Mouse (Mus musculus) thymus, postnatal 4 days (tissue): ENCODE data around the gene Echdc3.

Experiments
- DNase-seq: peaks from one replicate; pipeline ENCODE4 v3.0.0; 2021

Gene Echdc3

DNA sequence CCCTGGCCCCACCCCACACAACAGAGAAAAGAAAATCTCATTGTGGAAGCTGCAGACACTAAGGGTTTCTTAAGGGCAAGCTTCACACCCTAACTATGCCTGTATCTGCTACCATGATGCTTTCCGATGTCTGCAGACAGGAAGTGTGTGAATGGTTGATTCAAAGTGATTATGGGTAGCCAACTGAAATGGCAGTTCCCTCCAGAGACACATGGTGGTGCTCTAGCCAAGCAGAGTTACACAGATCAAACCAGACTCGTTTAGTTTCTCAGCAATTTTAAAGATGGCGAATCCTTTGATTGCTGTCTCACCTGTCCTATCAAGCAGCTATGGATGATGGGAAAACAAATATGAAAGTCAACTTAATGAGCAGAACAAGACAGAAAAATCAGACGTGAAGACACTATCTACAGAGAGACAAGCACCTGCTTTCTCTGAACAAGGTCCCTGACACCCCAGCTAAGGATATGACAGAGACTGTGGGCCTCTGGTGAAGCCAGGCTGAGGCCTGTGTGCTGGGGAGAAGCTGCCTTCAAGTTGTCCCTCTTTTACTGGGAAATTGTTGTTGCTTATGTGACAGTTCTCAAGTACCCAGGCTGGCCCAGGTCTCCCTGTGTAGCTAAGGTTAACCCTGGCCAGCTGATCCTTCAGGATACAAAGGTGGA lies 7.4 kb upstream of the Echdc3 start:
- DNase-seq: peak; percentile 88

DNA sequence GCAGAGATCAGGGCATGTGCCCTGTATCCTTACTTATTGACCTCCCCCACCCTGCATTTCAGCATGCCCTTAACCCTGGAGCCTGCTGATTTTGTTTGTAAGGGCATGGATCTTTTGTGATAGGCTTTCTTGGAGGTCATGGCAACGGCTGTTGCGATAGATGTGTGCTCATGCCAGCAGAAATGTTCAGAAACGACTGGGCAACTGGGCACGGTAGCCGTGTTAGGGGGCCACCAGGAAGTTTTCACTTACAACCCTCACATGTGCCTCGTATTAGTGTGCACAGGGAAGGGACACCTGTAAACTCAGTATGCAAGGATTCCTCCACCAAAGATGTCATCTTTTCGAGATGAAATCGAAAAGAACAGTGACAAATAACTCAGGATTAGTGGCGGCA lies 508 bp downstream of the Echdc3 start:
- no peak for DNase-seq

DNA sequence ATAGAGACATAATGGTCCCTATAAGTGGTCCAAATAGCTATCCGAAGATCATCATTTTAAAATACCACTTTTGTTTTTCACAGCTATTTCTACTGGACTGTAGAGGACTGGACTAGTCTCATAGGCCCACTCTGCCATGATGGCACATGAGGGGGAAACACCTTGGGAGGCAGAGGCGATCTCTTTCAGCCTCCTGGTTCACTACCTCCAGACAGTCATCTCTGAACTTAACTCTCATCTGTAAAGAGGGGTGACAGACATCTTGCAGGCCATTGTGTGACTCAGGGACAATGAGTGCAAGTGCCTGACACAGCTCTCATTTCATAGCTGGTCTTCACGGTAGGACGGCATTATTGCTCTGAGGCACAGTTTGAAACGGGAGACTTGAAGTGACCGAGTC lies 2.0 kb downstream of the Echdc3 start:
- DNase-seq: no peak

DNA sequence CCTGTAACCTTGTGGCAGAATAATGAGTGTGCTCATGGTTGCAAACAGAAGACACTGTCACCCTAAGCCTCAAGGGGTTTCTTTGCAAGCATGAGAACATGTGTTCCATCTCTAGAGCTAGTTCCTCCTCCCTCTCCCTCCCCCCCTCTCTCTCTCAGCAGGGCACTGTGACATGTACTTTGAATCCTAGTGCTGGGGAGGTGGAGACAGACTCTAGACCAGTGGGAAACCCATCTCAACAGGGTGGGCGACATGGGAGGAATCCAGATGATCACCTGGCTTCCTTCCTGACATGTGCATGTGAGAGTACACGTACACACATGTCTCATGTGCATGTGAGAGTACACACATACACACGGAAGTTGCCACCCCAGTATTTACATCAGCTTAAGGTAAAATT lies 3.1 kb downstream of the Echdc3 start:
- DNase-seq: no peak

DNA sequence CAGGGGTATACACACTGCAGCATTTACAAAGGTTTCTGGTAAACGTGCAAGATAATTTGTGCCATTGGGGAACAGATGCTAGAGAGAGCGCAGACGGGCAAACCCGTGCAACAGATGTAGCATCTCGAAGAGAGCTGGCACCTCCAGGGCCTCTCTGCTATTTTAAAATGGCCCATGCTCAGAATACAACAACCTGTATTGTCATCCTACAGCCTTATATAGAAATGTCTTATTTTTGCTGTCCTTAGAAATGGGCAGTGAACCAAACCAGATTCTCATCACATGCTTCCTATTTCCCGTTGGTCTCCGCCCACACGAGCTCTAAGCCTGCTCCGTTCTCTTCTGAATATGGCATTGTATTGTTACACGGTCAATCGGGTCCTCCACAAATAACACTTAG lies 3.7 kb downstream of the Echdc3 start:
- no peak for DNase-seq

DNA sequence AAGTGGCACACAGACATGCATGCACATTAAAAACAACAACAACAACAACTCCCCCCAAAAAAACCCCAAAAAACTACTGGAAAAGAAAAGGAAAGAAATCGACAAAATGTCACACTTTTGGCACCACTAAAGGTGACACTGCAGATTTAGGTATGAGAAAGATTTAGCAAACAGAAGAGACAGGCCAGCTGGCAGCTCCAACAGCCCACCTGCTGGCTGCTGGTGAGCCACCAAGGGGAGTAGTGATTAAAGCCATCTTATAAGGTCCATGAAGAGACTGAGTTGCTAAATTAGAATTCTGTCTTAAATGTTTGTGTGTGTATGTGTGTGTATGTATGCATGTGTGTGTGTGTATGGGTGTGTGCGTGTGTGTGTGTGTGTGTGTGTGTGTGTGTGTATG lies 5.1 kb downstream of the Echdc3 start:
- no peak for DNase-seq

DNA sequence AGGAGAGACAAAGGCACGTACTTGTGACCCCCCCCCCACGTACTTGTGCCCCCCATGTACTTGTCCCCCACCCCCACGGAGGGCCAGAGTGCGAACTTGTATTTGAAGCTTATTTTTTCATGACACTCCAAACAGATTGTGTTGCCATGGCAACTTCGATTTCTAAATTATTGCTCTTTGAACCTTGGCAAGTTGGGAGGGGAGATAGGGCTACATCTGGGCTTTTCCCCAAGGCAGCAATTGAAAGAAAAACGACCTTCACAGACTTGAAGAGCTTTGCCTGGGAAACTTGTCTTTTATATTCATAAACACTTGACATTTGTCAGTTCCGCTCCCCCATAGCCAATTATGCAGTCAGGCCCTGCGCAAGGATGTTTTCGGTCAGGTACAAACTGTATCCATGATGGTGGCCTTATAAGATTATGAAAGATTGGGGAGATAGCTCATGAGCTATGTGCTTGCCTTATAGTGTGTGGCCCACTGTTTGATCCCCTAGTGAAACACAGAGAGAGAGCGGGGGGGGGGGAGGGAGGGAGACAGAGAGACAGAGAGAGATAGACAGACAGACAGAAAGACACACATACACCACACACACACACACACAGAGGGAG lies 16.4 kb downstream of the Echdc3 start:
- DNase-seq: no peak

DNA sequence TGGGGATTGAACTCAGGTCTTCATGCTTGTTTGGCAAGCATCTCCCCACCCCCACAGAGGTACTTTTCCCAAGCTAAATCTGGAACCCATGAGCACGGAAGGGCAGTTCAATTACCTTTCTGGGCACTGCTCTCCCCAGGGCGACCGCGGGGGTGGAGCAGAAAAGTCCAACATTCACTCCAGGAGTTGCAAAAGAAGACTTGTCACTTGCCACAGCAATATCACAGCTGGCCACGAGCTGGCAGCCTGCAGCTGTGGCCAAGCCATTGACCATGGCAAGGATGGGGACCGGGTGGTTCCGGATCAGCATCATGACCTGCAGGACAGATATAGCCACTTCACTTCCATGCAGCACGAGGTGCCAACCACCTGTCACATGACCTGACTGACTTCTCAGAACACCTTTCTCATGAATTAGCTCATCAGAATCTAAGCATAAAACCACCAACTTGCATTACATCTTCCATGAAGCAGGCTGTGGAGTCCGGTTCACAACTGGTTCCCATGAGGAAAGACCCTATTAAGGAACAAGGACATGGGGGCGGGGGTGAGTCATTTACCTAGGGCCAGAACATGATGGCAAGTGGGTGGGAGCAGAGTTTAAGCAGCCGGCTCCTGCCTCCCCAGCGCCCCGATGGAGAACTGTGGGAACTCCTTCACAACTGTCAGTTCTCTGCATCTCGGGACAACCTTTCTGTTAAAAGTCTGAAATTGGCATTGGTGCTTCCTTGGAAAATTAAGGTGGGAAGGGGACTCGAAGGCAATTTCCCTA lies 17.2 kb downstream of the Echdc3 start:
- DNase-seq: no peak

DNA sequence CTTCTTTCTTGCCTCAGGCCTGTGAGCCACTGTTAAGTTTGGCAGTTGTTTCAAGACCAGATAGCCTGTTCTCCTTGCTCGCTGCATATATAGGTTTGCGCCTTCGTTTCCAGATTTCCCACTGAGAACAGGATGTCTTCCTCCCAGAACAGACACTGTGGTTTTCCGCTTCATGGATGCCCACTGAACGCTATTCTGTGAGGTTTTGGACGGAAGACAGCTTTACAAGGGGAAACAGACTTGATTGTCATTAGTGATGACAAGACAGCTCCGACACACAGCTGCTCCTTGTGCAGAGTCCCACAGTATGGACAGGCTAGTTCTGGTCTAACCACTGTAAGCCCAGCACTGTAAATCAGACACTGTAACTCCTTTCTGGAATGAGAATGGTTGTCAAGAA lies 18.3 kb downstream of the Echdc3 start:
- DNase-seq: no peak

DNA sequence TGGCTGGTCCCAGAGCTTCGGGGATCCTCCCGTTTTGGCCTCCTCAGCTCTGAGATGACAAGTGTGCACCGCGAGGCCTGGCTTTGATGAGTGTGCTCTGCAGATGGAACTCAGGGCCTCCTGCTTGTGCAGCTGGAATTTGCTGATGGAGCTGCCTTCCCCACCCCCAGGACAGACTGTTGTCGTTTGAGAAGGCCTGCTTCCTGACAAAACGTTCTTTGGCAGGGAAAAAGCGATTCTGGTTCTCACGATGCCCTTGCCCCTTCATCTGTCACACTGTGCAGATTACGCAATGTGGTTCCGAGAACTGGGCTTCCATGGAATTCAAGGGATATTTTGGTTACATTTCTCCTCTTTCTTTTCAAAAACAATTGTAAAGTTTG lies 19.3 kb downstream of the Echdc3 start:
- DNase-seq: no peak

DNA sequence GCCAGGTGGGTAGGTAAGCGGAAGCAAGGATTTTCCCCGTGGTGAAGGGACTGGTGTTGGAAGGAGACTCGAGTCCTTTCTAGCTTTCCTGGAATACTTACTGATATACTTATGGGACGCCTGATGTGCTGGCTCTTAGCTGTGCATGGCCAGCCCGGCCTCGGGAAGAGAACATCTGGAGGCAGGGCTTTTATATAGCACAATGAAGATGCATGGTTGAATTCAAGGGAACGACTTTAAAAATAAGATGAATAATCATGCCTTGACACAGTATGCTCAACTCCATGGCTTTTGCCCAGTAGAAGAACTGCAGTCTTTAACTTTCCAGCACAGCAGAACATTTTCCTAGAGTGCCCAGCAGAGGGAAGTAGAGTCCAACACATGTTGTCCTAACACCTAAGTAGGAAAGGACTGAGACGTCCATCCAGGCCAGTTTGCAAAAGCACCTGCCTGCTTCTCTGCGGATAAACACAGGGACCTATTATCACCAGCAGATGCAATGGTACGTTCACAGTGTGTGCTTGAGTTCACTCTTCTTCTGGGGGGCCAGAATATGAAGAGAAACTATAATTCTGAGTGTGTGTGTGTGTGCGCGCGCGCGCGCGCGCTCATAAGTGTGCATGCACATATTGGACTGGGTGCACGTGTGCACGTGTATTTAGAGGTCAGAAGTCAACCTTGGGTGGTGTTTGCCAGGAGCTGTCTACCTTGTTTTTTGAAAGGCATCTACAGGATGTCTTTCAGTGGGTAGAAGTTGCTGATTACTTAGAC lies 19.8 kb downstream of the Echdc3 start:
- peak; percentile 49 for DNase-seq

DNA sequence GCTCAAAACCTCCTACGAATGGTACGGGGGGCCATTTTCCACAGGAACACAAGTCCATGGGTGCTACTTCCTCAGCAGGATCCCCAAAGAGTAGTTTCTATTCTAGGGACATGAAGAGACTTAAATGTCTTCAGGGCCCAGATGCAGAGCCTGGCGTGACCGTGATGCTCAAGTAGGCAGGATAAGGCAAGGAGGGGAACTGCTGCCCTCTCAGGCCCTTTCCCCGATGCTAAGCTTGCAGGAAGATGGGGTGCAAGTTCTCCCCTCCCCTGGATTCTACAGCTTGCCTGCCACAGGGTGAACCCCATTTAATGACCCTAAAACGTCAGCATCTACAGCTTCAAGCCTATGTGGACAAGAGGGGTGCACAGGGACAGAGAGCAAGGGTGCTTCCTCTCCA lies 22.8 kb downstream of the Echdc3 start:
- DNase-seq: no peak

DNA sequence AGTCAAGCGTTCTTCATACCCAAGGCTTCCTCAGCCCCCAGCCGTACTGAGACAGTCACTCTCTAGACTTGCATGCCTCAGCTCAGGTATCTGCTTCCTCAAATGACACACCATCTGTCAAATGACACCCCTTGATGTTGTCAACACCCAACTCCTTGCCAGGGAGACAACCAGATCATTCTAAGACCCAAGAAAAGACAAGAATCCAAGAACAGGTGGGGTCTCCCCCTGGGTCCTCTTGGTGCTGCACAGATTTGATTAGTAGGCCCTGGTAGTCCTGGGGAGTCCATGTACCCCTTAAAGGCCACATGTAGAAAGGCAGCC lies 23.2 kb downstream of the Echdc3 start:
- DNase-seq: no peak

DNA sequence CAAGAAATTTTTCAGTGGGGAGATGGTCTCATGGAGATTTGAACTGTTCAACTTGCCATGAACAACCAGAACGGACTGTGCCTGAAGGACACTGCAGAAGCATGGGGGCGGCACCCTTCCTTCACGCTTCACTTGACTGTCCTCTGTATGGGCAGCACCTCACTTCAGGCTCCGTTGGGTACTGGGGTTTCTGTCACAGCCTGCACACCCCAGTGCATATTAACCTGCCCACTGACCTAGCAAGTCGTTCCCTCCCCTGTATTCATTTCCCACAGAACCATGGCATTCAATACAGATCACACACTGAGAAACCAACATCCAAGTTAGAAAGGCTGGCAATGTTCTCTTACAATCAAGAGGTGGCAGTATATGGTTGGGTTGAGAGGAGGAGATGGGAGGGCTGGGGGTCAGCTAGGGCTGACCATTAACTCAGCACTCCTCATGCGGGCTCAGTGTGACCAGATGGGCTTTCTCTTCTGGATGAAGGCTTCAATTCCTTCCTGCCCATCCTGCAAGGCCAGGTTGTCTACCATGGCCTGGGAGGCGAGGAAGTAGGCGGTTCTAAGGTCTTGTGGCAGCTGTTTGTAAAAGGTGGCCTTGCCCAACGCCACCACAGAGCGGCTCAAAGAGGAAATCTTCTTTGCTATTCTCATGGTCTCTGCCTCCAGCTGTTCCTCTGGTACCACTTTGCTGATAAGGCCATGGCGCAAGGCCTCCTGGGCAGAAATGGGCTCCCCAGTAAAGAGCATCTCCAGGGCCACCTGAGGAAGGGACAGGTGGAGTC lies 23.8 kb downstream of the Echdc3 start:
- no peak for DNase-seq

DNA sequence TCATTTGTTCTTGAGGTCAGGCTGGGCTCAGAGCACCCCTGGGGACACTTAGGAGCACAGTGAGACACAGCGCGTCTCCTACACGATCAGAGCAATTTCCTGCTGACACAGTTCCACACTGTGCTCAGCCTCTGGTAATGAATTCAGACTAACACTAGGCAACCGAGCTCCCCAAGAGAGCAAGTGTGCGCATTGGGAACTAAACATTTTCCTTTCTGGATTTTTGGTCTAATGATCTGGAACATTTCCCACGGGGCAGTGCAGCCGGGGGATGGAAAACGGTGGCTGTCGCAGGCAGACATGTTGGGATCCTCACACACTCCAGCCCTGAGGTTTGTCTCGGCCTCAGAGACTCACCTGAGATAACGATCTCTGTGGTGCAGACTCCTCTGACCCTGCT lies 25.4 kb downstream of the Echdc3 start:
- DNase-seq: no peak

DNA sequence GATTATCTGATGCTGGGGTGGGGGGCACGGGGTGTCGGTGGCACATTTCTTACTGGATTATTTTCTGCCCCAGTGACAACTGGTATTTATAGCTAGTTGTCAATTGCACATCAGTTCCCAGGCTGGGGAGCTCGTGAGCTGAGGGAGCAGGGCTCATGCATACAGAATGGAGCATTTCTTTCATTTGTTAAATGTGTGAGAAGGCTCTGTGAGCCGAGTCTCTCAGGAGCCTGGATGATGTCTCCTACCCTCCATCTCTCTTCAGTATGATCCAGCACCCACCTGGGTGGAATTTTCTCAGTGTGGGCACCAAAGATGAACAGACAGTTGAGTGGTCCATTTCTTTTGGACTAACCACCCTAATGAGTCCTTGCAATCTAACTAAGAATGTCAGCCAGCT lies 25.9 kb downstream of the Echdc3 start:
- DNase-seq: no peak

DNA sequence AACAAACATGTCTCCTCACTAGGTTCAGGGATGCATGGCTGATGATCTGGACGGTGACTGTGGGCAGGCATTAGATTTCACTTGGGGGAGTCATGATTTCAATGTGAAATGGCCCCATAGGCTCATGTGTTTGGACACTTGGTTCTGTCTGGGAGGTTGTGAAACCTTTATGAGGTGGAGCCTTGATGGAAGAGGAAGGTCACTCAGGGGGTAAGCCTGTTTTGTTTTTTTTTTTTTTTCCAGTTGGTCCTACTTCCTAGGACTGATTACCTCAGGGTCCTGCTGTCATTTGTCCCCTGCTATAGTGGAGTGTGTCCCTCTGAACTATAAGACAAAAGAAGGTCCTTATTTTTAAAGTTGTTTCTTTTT lies 33.1 kb downstream of the Echdc3 start:
- no peak for DNase-seq

DNA sequence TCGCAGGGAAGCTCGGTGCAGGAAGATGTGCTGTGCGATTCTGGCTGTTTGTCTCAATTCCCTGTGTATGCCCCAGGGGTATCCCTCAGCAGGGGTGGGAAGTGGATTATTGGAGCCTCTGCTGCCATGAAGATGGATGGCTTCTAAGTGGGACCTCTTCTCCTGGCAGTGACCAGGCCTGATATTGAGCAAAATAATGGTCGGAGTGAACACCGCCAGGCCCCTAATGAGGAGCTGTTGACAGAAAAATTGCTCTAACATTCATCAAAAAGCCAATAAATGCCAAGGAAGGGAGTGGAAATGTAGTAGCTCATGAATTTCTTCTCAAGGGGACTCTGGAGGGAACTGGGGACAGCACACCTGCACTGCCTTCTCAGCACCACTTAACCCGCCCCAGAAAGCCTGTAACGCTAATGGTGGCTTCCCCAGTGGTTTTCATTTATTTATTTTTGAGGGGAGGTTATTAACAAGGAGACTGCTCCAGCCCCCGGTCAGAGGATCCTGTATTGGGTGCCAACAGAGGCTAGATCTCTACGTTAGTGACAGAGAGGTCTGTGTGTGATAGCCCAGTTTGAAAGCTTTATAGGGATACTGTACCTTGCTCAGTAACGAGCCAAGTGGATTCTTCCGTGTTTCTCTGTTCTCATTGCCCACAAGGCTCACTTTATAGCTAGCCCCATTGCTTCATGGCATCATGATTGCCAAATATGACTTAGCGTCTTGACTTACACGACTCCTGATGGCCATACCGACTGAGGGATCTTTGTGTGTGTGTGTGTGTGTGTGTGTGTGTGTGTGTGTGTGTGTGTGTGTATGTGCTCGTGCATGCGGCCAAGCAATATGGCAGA lies 33.7 kb downstream of the Echdc3 start:
- DNase-seq: no peak

DNA sequence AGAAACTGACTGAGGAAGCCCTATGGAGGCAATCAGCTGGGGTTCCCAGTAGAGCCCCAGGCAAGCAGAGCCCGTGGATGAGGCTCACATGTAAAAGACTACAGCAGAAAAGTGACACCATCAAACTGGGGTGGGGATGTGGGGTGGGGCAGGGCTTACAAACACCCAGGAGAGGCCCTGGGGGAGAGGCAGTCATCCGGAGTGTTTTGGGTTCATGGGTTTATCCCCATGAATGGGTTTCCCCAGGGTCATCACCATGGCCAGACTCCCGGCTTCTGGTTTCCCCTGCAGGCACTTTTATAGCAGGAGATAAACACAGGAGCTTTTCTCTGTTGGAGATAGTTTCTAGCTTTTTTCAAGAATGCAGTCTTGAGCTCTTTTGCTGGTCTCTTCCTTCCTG lies 39.8 kb downstream of the Echdc3 start:
- DNase-seq: no peak

DNA sequence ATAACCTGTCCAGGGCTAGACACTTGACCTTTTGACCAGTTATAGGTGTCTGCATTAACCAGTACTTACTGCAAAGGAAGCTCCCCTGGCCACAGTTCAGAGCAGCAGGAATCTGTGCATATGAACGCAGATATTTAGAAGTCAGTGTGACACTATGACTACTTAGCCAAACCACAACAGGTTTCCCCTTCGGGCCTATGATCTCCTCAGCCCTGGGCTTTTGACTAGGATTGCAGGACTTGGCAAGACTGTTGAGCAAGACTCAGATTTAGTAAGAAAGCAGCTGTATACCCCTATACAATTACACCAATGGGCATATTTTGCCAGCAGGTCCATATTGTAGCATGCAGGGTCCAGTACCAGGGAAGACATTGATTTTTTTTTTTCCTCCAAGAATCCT lies 44.3 kb downstream of the Echdc3 start:
- no peak for DNase-seq

DNA sequence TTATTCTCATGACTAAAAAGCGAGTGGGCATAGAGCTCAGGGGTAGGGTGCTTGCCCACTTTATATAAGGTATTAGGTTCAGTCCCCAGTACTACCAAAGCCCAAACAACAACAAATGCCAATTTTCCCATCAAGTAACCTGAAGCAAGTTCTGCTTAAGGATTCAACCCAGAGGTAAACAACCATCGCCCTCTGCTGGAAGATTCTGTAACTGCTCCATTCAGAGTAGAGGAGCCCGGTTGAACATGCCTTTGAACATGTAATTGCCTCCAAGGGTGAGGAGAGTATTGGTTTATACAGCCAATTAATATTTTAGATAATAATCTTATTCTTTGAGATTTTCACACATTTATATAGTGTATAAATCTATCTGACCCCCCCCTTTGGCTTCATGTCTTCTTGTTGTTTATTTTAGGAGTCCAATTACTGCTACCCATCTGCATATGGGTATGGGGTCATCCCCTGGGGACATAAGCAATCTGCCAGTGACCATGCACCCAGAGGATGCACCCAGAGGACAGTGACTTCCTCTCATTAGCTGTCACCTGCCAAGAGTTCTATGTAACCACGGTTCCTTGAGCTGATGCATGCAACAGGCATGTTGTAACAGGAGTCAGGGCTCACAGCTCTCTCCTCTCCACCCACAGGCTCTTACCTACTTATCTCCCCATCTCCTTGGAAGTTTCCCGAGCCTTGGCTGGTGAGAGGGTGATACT lies 44.8 kb downstream of the Echdc3 start:
- DNase-seq: peak; percentile 78
